Mouse (Mus musculus) heart, embryonic 13.5 days (tissue): ENCODE measurements around the gene Lrrc51. TPM values are rescaled to one million over a fixed set of nuclear protein-coding genes. Genes with fewer than 3 reads are reported as not detected.

Source experiments
- ATAC-seq: fragments of 200-750 bp; cut with Nextera tagmentation; 2 replicates; pipeline ENCODE4 v1.8.0; 2017; ENCODE audit warnings: moderate TSS enrichment; ENCODE audit not compliant: insufficient number of reproducible peaks, low FRiP score, low TSS enrichment; ENCODE audit errors: extremely low read depth
- H3K27ac ChIP-seq: fragments of 300-500 bp; sonication (generic); replicated peaks from 2 replicates; pipeline ENCODE4 v1.5.1; 2015; ENCODE audit warnings: moderate library complexity, mild to moderate bottlenecking, inconsistent platforms
- H3K27me3 ChIP-seq: fragments of 300-500 bp; sonication (generic); replicated peaks from 2 replicates; pipeline ENCODE4 v1.6.1; 2015; ENCODE audit warnings: mild to moderate bottlenecking, inconsistent platforms
- H3K36me3 ChIP-seq: fragments of 300-500 bp; sonication (generic); 2 replicates; pipeline ENCODE4 v1.6.1; 2015; ENCODE audit warnings: mild to moderate bottlenecking, inconsistent platforms
- H3K4me1 ChIP-seq: fragments of 300-500 bp; sonication (generic); 2 replicates; pipeline ENCODE4 v1.6.1; 2015; ENCODE audit warnings: inconsistent platforms
- H3K4me2 ChIP-seq: fragments of 300-500 bp; sonication (generic); 2 replicates; pipeline ENCODE4 v1.6.1; 2015; ENCODE audit warnings: inconsistent platforms, mild to moderate bottlenecking, moderate library complexity
- H3K4me3 ChIP-seq: fragments of 300-500 bp; sonication (generic); 2 replicates; pipeline ENCODE4 v1.5.1; 2015; ENCODE audit warnings: moderate library complexity, mild to moderate bottlenecking, inconsistent platforms
- H3K9ac ChIP-seq: fragments of 300-500 bp; sonication (generic); 2 replicates; pipeline ENCODE4 v1.6.1; 2015; ENCODE audit warnings: inconsistent platforms, mild to moderate bottlenecking, moderate library complexity
- H3K9me3 ChIP-seq: fragments of 300-500 bp; sonication (generic); 2 replicates; pipeline ENCODE4 v1.6.1; 2016; ENCODE audit warnings: inconsistent platforms
- WGBS: fragments of 180-500 bp; shearing (Covaris S2); methylation state at CpG from one replicate; pipeline ENCODE4 v1.1.7; 2015; ENCODE audit warnings: mixed read lengths; 5-methylcytosine and 5-hydroxymethylcytosine counted together
- polyA plus RNA-seq: library from polyadenylated mRNA; unstranded; fragments of >200 nt; fragmentation: Nextera tagmentation; extraction: Ambion mirVana; gene quantifications from 2 replicates; pipeline ENCODE4 v1.2.1, GENCODE M21; 2015

Gene Lrrc51
- 4.1 and 5.1 TPM in 2 replicates for polyA plus RNA-seq

GRCm38 (mm10) chr7:101933751-101934240 lies at the start of gene Lrrc51, which contains the start of gene Numa1:
Gene Lrrc51 (minus strand): TSS chr7:101933895.
Gene Numa1 (plus strand): TSS chr7:101934111.
- Histone ChIP-seq H3K4me1 (peaks cover 34% of the 10 kb centered on the region), H3K27me3 (no peaks in the 10 kb centered on the region), H3K4me3 (peak within 1 kb of the TSS; percentile 89), H3K9ac (peak within 1 kb of the TSS; percentile 93), H3K27ac (peak within 1 kb of the TSS; percentile 80), H3K4me2 (peak within 1 kb of the TSS; percentile 82), H3K9me3 (no peaks in the 10 kb centered on the region), H3K36me3 (0 out of 2 replicates have a peak, but pooled peaks cover 4% of the 10 kb centered on the region)
- ATAC-seq, result peak; percentile 97
- WGBS, result under 1% methylated on average over 40 of the region's 40 CpGs

- Histone ChIP-seq H3K9ac (no peak overlapping the region), H3K4me3 (no peak overlapping the region), H3K36me3 (peaks cover 59% of the 10 kb centered on the region), H3K9me3 (no peaks in the 10 kb centered on the region), H3K4me1 (no peaks in the 10 kb centered on the region), H3K4me2 (no peak overlapping the region), H3K27ac (no peak overlapping the region), H3K27me3 (no peaks in the 10 kb centered on the region)
- no peak for ATAC-seq
- 86% methylated on average over 1 of the region's 1 CpGs for WGBS
Measured at GRCm38 (mm10) chr7:101982735-101983134, 49.0 kb upstream of the Lrrc51 start.

GRCm38 (mm10) chr7:101974505-101974904 lies 40.8 kb upstream of the Lrrc51 start:
- no peak for ATAC-seq
- no peaks in the 10 kb centered on the region for H3K9me3 ChIP-seq
- peaks cover 21% of the 10 kb centered on the region for H3K36me3 ChIP-seq
- H3K27ac ChIP-seq, result 0 out of 2 replicates have a peak overlapping the region, but pooled peaks have one; percentile 4
- no peak overlapping the region for H3K4me3 ChIP-seq
- H3K4me2 ChIP-seq, result no peak overlapping the region
- H3K9ac ChIP-seq, result no peak overlapping the region
- no peaks in the 10 kb centered on the region for H3K27me3 ChIP-seq
- 28% methylated on average over 2 of the region's 2 CpGs for WGBS
- peaks cover 44% of the 10 kb centered on the region for H3K4me1 ChIP-seq

GRCm38 (mm10) chr7:101973730-101974129 lies 40.0 kb upstream of the Lrrc51 start:
- ATAC-seq, result no peak
- H3K27me3 ChIP-seq, result no peaks in the 10 kb centered on the region
- no peak overlapping the region for H3K4me3 ChIP-seq
- peaks cover 17% of the 10 kb centered on the region for H3K36me3 ChIP-seq
- H3K4me2 ChIP-seq, result no peak overlapping the region
- H3K27ac ChIP-seq, result no peak overlapping the region
- no peak overlapping the region for H3K9ac ChIP-seq
- H3K9me3 ChIP-seq, result no peaks in the 10 kb centered on the region
- 75% methylated on average over 3 of the region's 3 CpGs for WGBS
- H3K4me1 ChIP-seq, result peaks cover 51% of the 10 kb centered on the region

- H3K4me3 ChIP-seq, result peak overlapping the region; percentile 75
- H3K9me3 ChIP-seq, result no peaks in the 10 kb centered on the region
- 51% methylated on average over 2 of the region's 2 CpGs for WGBS
- H3K4me2 ChIP-seq, result peak overlapping the region; percentile 91
- peak overlapping the region; percentile 100 for H3K27ac ChIP-seq
- no peaks in the 10 kb centered on the region for H3K27me3 ChIP-seq
- ATAC-seq, result no peak
- H3K9ac ChIP-seq, result peak overlapping the region; percentile 94
- H3K4me1 ChIP-seq, result peaks cover 71% of the 10 kb centered on the region
- H3K36me3 ChIP-seq, result peaks cover 8% of the 10 kb centered on the region
Measured at GRCm38 (mm10) chr7:101971721-101972120, 38.0 kb upstream of the Lrrc51 start.

GRCm38 (mm10) chr7:101970821-101971461 lies 37.2 kb upstream of the Lrrc51 start:
- peak overlapping the region; percentile 94 for H3K9ac ChIP-seq
- peaks cover 1% of the 10 kb centered on the region; the same call in 1 of the 2 replicates for H3K36me3 ChIP-seq
- peak; percentile 50; the same call in 1 of the 2 replicates for ATAC-seq
- 3% methylated on average over 19 of the region's 19 CpGs for WGBS
- H3K9me3 ChIP-seq, result no peaks in the 10 kb centered on the region
- peak overlapping the region; percentile 75 for H3K4me3 ChIP-seq
- H3K4me1 ChIP-seq, result peaks cover 79% of the 10 kb centered on the region
- peak overlapping the region; percentile 100 for H3K27ac ChIP-seq
- H3K4me2 ChIP-seq, result peak overlapping the region; percentile 91
- H3K27me3 ChIP-seq, result no peaks in the 10 kb centered on the region

- ATAC-seq, result peak; percentile 58; the same call in 1 of the 2 replicates
- peaks cover 83% of the 10 kb centered on the region for H3K4me1 ChIP-seq
- H3K4me2 ChIP-seq, result peak overlapping the region; percentile 91
- H3K27me3 ChIP-seq, result no peaks in the 10 kb centered on the region
- H3K36me3 ChIP-seq, result no peaks in the 10 kb centered on the region
- H3K4me3 ChIP-seq, result peak overlapping the region; percentile 75
- peak overlapping the region; percentile 100 for H3K27ac ChIP-seq
- no peaks in the 10 kb centered on the region for H3K9me3 ChIP-seq
- 2% methylated on average over 10 of the region's 17 CpGs for WGBS
- peak overlapping the region; percentile 94 for H3K9ac ChIP-seq
Measured at GRCm38 (mm10) chr7:101970429-101970775, 36.7 kb upstream of the Lrrc51 start.

GRCm38 (mm10) chr7:101969694-101970428 lies 36.2 kb upstream of the Lrrc51 start:
- 1% methylated on average over 47 of the region's 53 CpGs for WGBS
- H3K9ac ChIP-seq, result peak overlapping the region; percentile 94
- peak overlapping the region; percentile 91 for H3K4me2 ChIP-seq
- peak overlapping the region; percentile 75 for H3K4me3 ChIP-seq
- H3K36me3 ChIP-seq, result no peaks in the 10 kb centered on the region
- no peaks in the 10 kb centered on the region for H3K9me3 ChIP-seq
- peak; percentile 74 for ATAC-seq
- H3K4me1 ChIP-seq, result peaks cover 83% of the 10 kb centered on the region
- H3K27me3 ChIP-seq, result no peaks in the 10 kb centered on the region
- H3K27ac ChIP-seq, result peak overlapping the region; percentile 100

GRCm38 (mm10) chr7:101968751-101969150 lies 35.1 kb upstream of the Lrrc51 start:
- no peak for ATAC-seq
- H3K27ac ChIP-seq, result peak overlapping the region; percentile 100
- WGBS, result 56% methylated on average over 2 of the region's 2 CpGs
- H3K4me2 ChIP-seq, result peak overlapping the region; percentile 91
- H3K27me3 ChIP-seq, result no peaks in the 10 kb centered on the region
- no peaks in the 10 kb centered on the region for H3K36me3 ChIP-seq
- H3K4me3 ChIP-seq, result no peak overlapping the region
- H3K4me1 ChIP-seq, result peaks cover 72% of the 10 kb centered on the region
- peak overlapping the region; percentile 94 for H3K9ac ChIP-seq
- no peaks in the 10 kb centered on the region for H3K9me3 ChIP-seq

- Histone ChIP-seq H3K36me3 (no peaks in the 10 kb centered on the region), H3K27ac (peak overlapping the region; percentile 67), H3K9ac (no peak overlapping the region), H3K4me2 (no peak overlapping the region), H3K4me1 (peaks cover 57% of the 10 kb centered on the region), H3K27me3 (no peaks in the 10 kb centered on the region), H3K4me3 (no peak overlapping the region), H3K9me3 (no peaks in the 10 kb centered on the region)
- 49% methylated on average over 1 of the region's 1 CpGs for WGBS
- ATAC-seq, result no peak
Measured at GRCm38 (mm10) chr7:101967256-101967655, 33.6 kb upstream of the Lrrc51 start.

- Histone ChIP-seq H3K9ac (no peak overlapping the region), H3K4me1 (peaks cover 46% of the 10 kb centered on the region), H3K27ac (no peak overlapping the region), H3K36me3 (no peaks in the 10 kb centered on the region), H3K4me2 (no peak overlapping the region), H3K9me3 (no peaks in the 10 kb centered on the region), H3K27me3 (no peaks in the 10 kb centered on the region), H3K4me3 (no peak overlapping the region)
- ATAC-seq, result no peak
- 49% methylated on average over 2 of the region's 2 CpGs for WGBS
Measured at GRCm38 (mm10) chr7:101965606-101966005, 31.9 kb upstream of the Lrrc51 start.
